Mouse (Mus musculus): ENCODE data around the gene Rrp1b. TPM values are rescaled to one million over a fixed set of nuclear protein-coding genes. Genes with fewer than 3 reads are reported as not detected.

The Rrp1b gene
- total and polyA plus RNA-seq, 3 experiments = 60.9 to 149 (median 76.7) TPM

DNA sequence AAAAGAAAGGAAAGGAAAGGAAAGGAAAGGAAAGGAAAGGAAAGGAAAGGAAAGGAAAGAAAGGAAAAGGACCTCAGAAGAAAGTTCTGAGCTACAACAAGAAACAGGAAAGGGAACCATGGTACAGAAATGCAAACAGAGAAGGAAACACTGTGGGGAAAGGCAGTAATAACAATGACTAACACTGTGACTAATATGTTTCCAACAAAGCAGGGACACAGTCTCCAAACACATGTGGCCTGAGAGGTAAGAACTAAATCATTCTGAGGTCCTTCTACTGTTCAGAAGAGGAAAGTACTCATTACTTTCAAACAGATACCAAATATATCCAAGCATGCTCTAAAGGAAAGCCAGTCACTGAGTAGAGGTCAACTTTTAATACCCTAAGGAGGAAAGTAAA, 41.8 kb upstream of the Rrp1b start:
- Histone ChIP-seq H3K4me1 (ENCODE audit: control insufficient read depth in 1 of 2, insufficient read depth in 2 of 2) (peaks cover 7 to 32% of the 10 kb centered on the region in 2 experiments), H3K9me3 (replicated peaks; ENCODE audit: low read length) (no peaks in the 10 kb centered on the region), H3K27ac (ENCODE audit: insufficient read depth, low read depth) (peak overlapping the region; percentile 39; the same call in 1 of the 2 replicates), H3K9ac (ENCODE audit: insufficient read depth, low read depth) (peak overlapping the region; percentile 61), H3K27me3 (replicated peaks) (no peaks in the 10 kb centered on the region), H3K4me2 (ENCODE audit: insufficient read depth, low read depth, poor library complexity, severe bottlenecking) (peak overlapping the region; percentile 88), H3K4me3 (replicated peaks in 1 of 3; ENCODE audit: low read depth in 2 of 3, low read length in 2 of 3, poor library complexity in 1 of 3) (peak overlapping the region in 1 of 3 experiments; percentile 17), H3K79me2 (replicated peaks; ENCODE audit: control insufficient read depth, extremely low read depth, insufficient read depth, poor library complexity, severe bottlenecking) (no peaks in the 10 kb centered on the region), H3K36me3 (replicated peaks in 1 of 2; ENCODE audit: control insufficient read depth in 1 of 2, insufficient read depth in 1 of 2, low read length in 1 of 2) (no peaks in the 10 kb centered on the region)
- TF ChIP-seq GABPA (IDR thresholded peaks at IDR 0.05; ENCODE audit: insufficient replicate concordance, low read depth, low read length) (no peak), ETS1 (conservative IDR thresholded peaks at IDR 0.05; ENCODE audit: low read depth, low read length) (peak; percentile 62), CHD1 (IDR thresholded peaks at IDR 0.05; ENCODE audit: low read depth, low read length) (no peak), ZKSCAN1 (IDR thresholded peaks at IDR 0.05; ENCODE audit: borderline replicate concordance, low read depth, low read length) (no peak), NELFE (IDR thresholded peaks at IDR 0.05; ENCODE audit: low read depth, low read length) (0 out of 2 replicates have a peak, but pooled peaks have one; percentile 34), IRF4 (IDR thresholded peaks at IDR 0.05; ENCODE audit: low read depth, low read length) (peak; percentile 20; the same call in 1 of the 2 replicates), JUND (conservative IDR thresholded peaks at IDR 0.05; ENCODE audit: low read depth, low read length) (no peak), POLR2A (IDR thresholded peaks at IDR 0.05; ENCODE audit: low read depth, low read length) (no peak), MYC (IDR thresholded peaks at IDR 0.05; ENCODE audit: low read depth, low read length) (peak; percentile 62), CHD2 (IDR thresholded peaks at IDR 0.05; ENCODE audit: low read length) (0 out of 2 replicates have a peak, but pooled peaks have one; percentile 22), ZMIZ1 (IDR thresholded peaks at IDR 0.05; ENCODE audit: low read depth, low read length) (no peak), JUN (IDR thresholded peaks at IDR 0.05; ENCODE audit: insufficient read depth, low read depth, low read length) (0 out of 2 replicates have a peak, but pooled peaks have one; percentile 7), MXI1 (IDR thresholded peaks at IDR 0.05; ENCODE audit: low read depth, low read length) (peak; percentile 54), SIN3A (IDR thresholded peaks at IDR 0.05; ENCODE audit: low read length) (0 out of 2 replicates have a peak, but pooled peaks have one; percentile 63), MAZ (IDR thresholded peaks at IDR 0.05; ENCODE audit: low read depth, low read length) (no peak), HCFC1 (IDR thresholded peaks at IDR 0.05; ENCODE audit: low read depth, low read length) (no peak), E2F4 (IDR thresholded peaks at IDR 0.05; ENCODE audit: insufficient replicate concordance, low read depth, low read length) (no peak), MAFK (IDR thresholded peaks at IDR 0.05; ENCODE audit: insufficient replicate concordance, low read length) (no peak), MAX (IDR thresholded peaks at IDR 0.05; ENCODE audit: low read length) (no peak), TBP (conservative IDR thresholded peaks at IDR 0.05; ENCODE audit: low read depth, low read length) (no peak), NRF1 (IDR thresholded peaks at IDR 0.05; ENCODE audit: low read depth, low read length) (no peak), ELF1 (IDR thresholded peaks at IDR 0.05; ENCODE audit: low read depth, low read length) (no peak), ZNF384 (IDR thresholded peaks at IDR 0.05; ENCODE audit: low read depth, low read length) (0 out of 2 replicates have a peak, but pooled peaks have one; percentile 5), KAT2A (IDR thresholded peaks at IDR 0.05; ENCODE audit: insufficient replicate concordance, low read length) (no peak), UBTF (IDR thresholded peaks at IDR 0.05; ENCODE audit: low read depth, low read length) (no peak), MEF2A (IDR thresholded peaks at IDR 0.05; ENCODE audit: borderline replicate concordance, low read depth, low read length) (peak; percentile 51; the same call in 1 of the 2 replicates), CTCF (conservative IDR thresholded peaks at IDR 0.05 in 1 of 2, IDR thresholded peaks at IDR 0.05 in 1 of 2; ENCODE audit: low read depth in 2 of 2, low read length in 2 of 2) (no peak), PAX5 (IDR thresholded peaks at IDR 0.05; ENCODE audit: low read length) (no peak), USF1 (IDR thresholded peaks at IDR 0.05; ENCODE audit: low read depth, low read length) (no peak), RAD21 (IDR thresholded peaks at IDR 0.05; ENCODE audit: low read depth, low read length) (no peak), RCOR1 (conservative IDR thresholded peaks at IDR 0.05; ENCODE audit: low read depth, low read length) (no peak), POLR2AphosphoS2 (IDR thresholded peaks at IDR 0.05; ENCODE audit: low read depth, low read length) (no peak), EP300 (IDR thresholded peaks at IDR 0.05; ENCODE audit: low read length) (peak; percentile 36; the same call in 1 of the 2 replicates), TCF12 (IDR thresholded peaks at IDR 0.05; ENCODE audit: low read depth, low read length) (no peak), BHLHE40 (IDR thresholded peaks at IDR 0.05; ENCODE audit: low read depth, low read length) (0 out of 2 replicates have a peak, but pooled peaks have one; percentile 8), USF2 (conservative IDR thresholded peaks at IDR 0.05; ENCODE audit: low read depth, low read length) (no peak), SMC3 (IDR thresholded peaks at IDR 0.05; ENCODE audit: low read depth, low read length) (no peak), ZC3H11A (IDR thresholded peaks at IDR 0.05; ENCODE audit: low read depth, low read length) (no peak)
- in situ Hi-C loops (cut with MboI; ENCODE audit: low pct_ligation_motif_present, low pct_unique_long_range_greater_than_20kb, low sequenced_read_pairs) (no loop called here), dilution Hi-C loops (cut with MboI; ENCODE audit: extremely low pct_ligation_motif_present, extremely low pct_unique_long_range_greater_than_20kb, low sequenced_read_pairs) (no loop called here)
- peak; percentile 63 for DNase-seq (ENCODE audit: extremely low read depth)
